Mouse (Mus musculus) limb, embryonic 13.5 days (tissue): ENCODE measurements around the gene Akt2. TPM values are rescaled to one million over a fixed set of nuclear protein-coding genes. Genes with fewer than 3 reads are reported as not detected.

Experiments
- ATAC-seq: fragments of 200-750 bp; cut with Nextera tagmentation; 2 replicates; pipeline ENCODE4 v1.8.0; 2017; ENCODE audit warnings: low read depth, moderate number of reproducible peaks, moderate TSS enrichment; ENCODE audit not compliant: low FRiP score
- H3K27ac ChIP-seq: fragments of 300-500 bp; sonication (generic); 2 replicates; pipeline ENCODE4 v1.5.1; 2015; ENCODE audit warnings: inconsistent platforms, mild to moderate bottlenecking, moderate library complexity
- H3K27me3 ChIP-seq: fragments of 300-500 bp; sonication (generic); 2 replicates; pipeline ENCODE4 v1.6.1; 2015; ENCODE audit warnings: mild to moderate bottlenecking, inconsistent platforms
- H3K36me3 ChIP-seq: fragments of 300-500 bp; sonication (generic); 2 replicates; pipeline ENCODE4 v1.6.1; 2015; ENCODE audit warnings: inconsistent platforms, mild to moderate bottlenecking, moderate library complexity
- H3K4me1 ChIP-seq: fragments of 300-500 bp; sonication (generic); 2 replicates; pipeline ENCODE4 v1.6.1; 2015; ENCODE audit warnings: inconsistent platforms
- H3K4me2 ChIP-seq: fragments of 300-500 bp; sonication (generic); replicated peaks from 2 replicates; pipeline ENCODE4 v1.6.1; 2015; ENCODE audit warnings: inconsistent platforms, mild to moderate bottlenecking, moderate library complexity
- H3K4me3 ChIP-seq: fragments of 300-500 bp; sonication (generic); 2 replicates; pipeline ENCODE4 v1.5.1; 2015; ENCODE audit warnings: moderate library complexity, mild to moderate bottlenecking, inconsistent platforms
- H3K9ac ChIP-seq: fragments of 300-500 bp; sonication (generic); 2 replicates; pipeline ENCODE4 v1.6.1; 2015; ENCODE audit warnings: mild to moderate bottlenecking, inconsistent platforms
- H3K9me3 ChIP-seq: fragments of 300-500 bp; sonication (generic); 2 replicates; pipeline ENCODE4 v1.6.1; 2016; ENCODE audit warnings: inconsistent platforms
- WGBS: fragments of 180-500 bp; shearing (Covaris S2); methylation state at CpG from one replicate; pipeline ENCODE4 v1.1.7; 2015; 5-methylcytosine and 5-hydroxymethylcytosine counted together
- polyA plus RNA-seq: library from polyadenylated mRNA; unstranded; fragments of >200 nt; fragmentation: Nextera tagmentation; extraction: Ambion mirVana; gene quantifications from 2 replicates; pipeline ENCODE4 v1.2.1, GENCODE M21; 2015

Akt2 gene
- polyA plus RNA-seq, 1 experiment from 2014 or later: 117 TPM

GRCm38 (mm10) chr7:27655545-27655944, 64.2 kb downstream of the Akt2 start:
- no peak for ATAC-seq
- H3K9me3 ChIP-seq: no peaks in the 10 kb centered on the region
- H3K27ac ChIP-seq: no peak overlapping the region
- peaks cover 87% of the 10 kb centered on the region for H3K27me3 ChIP-seq
- H3K4me2 ChIP-seq: no peak overlapping the region
- peaks cover 8% of the 10 kb centered on the region for H3K4me1 ChIP-seq
- no peak overlapping the region for H3K4me3 ChIP-seq
- H3K9ac ChIP-seq: no peak overlapping the region
- 35% methylated on average over 11 of the region's 11 CpGs for WGBS
- H3K36me3 ChIP-seq: peaks cover 36% of the 10 kb centered on the region

GRCm38 (mm10) chr7:27656600-27656999, 65.2 kb downstream of the Akt2 start:
- no peak for ATAC-seq
- H3K36me3 ChIP-seq: peaks cover 46% of the 10 kb centered on the region

GRCm38 (mm10) chr7:27657824-27658395, 66.6 kb downstream of the Akt2 start:
- Histone ChIP-seq H3K27me3 (peaks cover 70% of the 10 kb centered on the region), H3K4me1 (peaks cover 8% of the 10 kb centered on the region), H3K4me2 (no peak overlapping the region), H3K9ac (no peak overlapping the region), H3K4me3 (no peak overlapping the region), H3K9me3 (no peaks in the 10 kb centered on the region), H3K36me3 (peaks cover 56% of the 10 kb centered on the region), H3K27ac (no peak overlapping the region)
- ATAC-seq: no peak
- 24% methylated on average over 53 of the region's 53 CpGs for WGBS

More at GRCm38 (mm10) chr7:27656600-27656999, 65.2 kb downstream of the Akt2 start:
- no peak overlapping the region for H3K4me2 ChIP-seq
- H3K9ac ChIP-seq: no peak overlapping the region
- no peaks in the 10 kb centered on the region for H3K9me3 ChIP-seq
- H3K27ac ChIP-seq: no peak overlapping the region
- WGBS: 88% methylated on average over 16 of the region's 16 CpGs
- H3K4me1 ChIP-seq: peaks cover 8% of the 10 kb centered on the region
- no peak overlapping the region for H3K4me3 ChIP-seq
- H3K27me3 ChIP-seq: peaks cover 83% of the 10 kb centered on the region

GRCm38 (mm10) chr7:27658712-27659663, 67.6 kb downstream of the Akt2 start:
- no peak overlapping the region for H3K9ac ChIP-seq
- no peak overlapping the region for H3K4me2 ChIP-seq
- H3K27me3 ChIP-seq: peaks cover 59% of the 10 kb centered on the region
- H3K4me3 ChIP-seq: no peak overlapping the region
- H3K36me3 ChIP-seq: peaks cover 61% of the 10 kb centered on the region
- H3K27ac ChIP-seq: no peak overlapping the region
- ATAC-seq: no peak
- no peaks in the 10 kb centered on the region for H3K9me3 ChIP-seq
- peaks cover 3% of the 10 kb centered on the region for H3K4me1 ChIP-seq
- 53% methylated on average over 14 of the region's 14 CpGs for WGBS

- peaks cover 28% of the 10 kb centered on the region for H3K27me3 ChIP-seq
- no peaks in the 10 kb centered on the region for H3K9me3 ChIP-seq
- peaks cover 82% of the 10 kb centered on the region for H3K36me3 ChIP-seq
- ATAC-seq: no peak
- no peak overlapping the region for H3K4me2 ChIP-seq
- H3K4me3 ChIP-seq: no peak overlapping the region
- WGBS: 85% methylated on average over 4 of the region's 4 CpGs
- no peak overlapping the region for H3K27ac ChIP-seq
- H3K4me1 ChIP-seq: no peaks in the 10 kb centered on the region
- H3K9ac ChIP-seq: no peak overlapping the region
Measured at GRCm38 (mm10) chr7:27662038-27662437, 70.7 kb downstream of the Akt2 start.

GRCm38 (mm10) chr7:27673064-27673574, 81.8 kb downstream of the Akt2 start:
- WGBS: 64% methylated on average over 9 of the region's 9 CpGs
- ATAC-seq: no peak

GRCm38 (mm10) chr7:27673575-27674131, 82.3 kb downstream of the Akt2 start:
- WGBS: 2% methylated on average over 42 of the region's 52 CpGs
- Histone ChIP-seq H3K9me3 (no peaks in the 10 kb centered on the region), H3K4me1 (peaks cover 27% of the 10 kb centered on the region), H3K27ac (no peak overlapping the region), H3K27me3 (no peaks in the 10 kb centered on the region), H3K9ac (peak overlapping the region; percentile 93), H3K4me2 (peak overlapping the region; percentile 99), H3K36me3 (peaks cover 21% of the 10 kb centered on the region), H3K4me3 (peak overlapping the region; percentile 90)
- peak; percentile 13; the same call in 1 of the 2 replicates for ATAC-seq

More at GRCm38 (mm10) chr7:27673064-27673574, 81.8 kb downstream of the Akt2 start:
- peaks cover 26% of the 10 kb centered on the region for H3K36me3 ChIP-seq
- peaks cover 27% of the 10 kb centered on the region for H3K4me1 ChIP-seq
- peak overlapping the region; percentile 93 for H3K9ac ChIP-seq
- H3K4me3 ChIP-seq: peak overlapping the region; percentile 90
- H3K27ac ChIP-seq: no peak overlapping the region
- no peaks in the 10 kb centered on the region for H3K9me3 ChIP-seq
- peak overlapping the region; percentile 99 for H3K4me2 ChIP-seq
- no peaks in the 10 kb centered on the region for H3K27me3 ChIP-seq

GRCm38 (mm10) chr7:27674195-27674521, 82.8 kb downstream of the Akt2 start:
- Histone ChIP-seq H3K4me3 (peak overlapping the region; percentile 90), H3K4me1 (peaks cover 27% of the 10 kb centered on the region), H3K9ac (peak overlapping the region; percentile 93), H3K4me2 (peak overlapping the region; percentile 99), H3K9me3 (no peaks in the 10 kb centered on the region), H3K27me3 (no peaks in the 10 kb centered on the region), H3K36me3 (peaks cover 19% of the 10 kb centered on the region), H3K27ac (peak overlapping the region; percentile 82; the same call in 1 of the 2 replicates)
- ATAC-seq: peak; percentile 68
- under 1% methylated on average over 31 of the region's 38 CpGs for WGBS

GRCm38 (mm10) chr7:27674522-27675221, 83.3 kb downstream of the Akt2 start, which contains the start of gene Map3k10:
Map3k10 (minus strand) TSS chr7:27674598.
- no peaks in the 10 kb centered on the region for H3K9me3 ChIP-seq
- peak within 1 kb of the TSS; percentile 99 for H3K4me2 ChIP-seq
- H3K27ac ChIP-seq: peak within 1 kb of the TSS; percentile 82; the same call in 1 of the 2 replicates
- no peaks in the 10 kb centered on the region for H3K27me3 ChIP-seq
- peak; percentile 98 for ATAC-seq
- peak within 1 kb of the TSS; percentile 93 for H3K9ac ChIP-seq
- peaks cover 19% of the 10 kb centered on the region for H3K36me3 ChIP-seq
- peaks cover 27% of the 10 kb centered on the region for H3K4me1 ChIP-seq
- WGBS: 1% methylated on average over 30 of the region's 31 CpGs
- peak within 1 kb of the TSS; percentile 90 for H3K4me3 ChIP-seq

GRCm38 (mm10) chr7:27675222-27675612, 83.9 kb downstream of the Akt2 start:
- no peaks in the 10 kb centered on the region for H3K27me3 ChIP-seq
- H3K36me3 ChIP-seq: peaks cover 15% of the 10 kb centered on the region
- no peak for ATAC-seq
- H3K9ac ChIP-seq: no peak overlapping the region
- peak overlapping the region; percentile 90 for H3K4me3 ChIP-seq
- WGBS: 31% methylated on average over 14 of the region's 14 CpGs
- no peaks in the 10 kb centered on the region for H3K9me3 ChIP-seq
- H3K27ac ChIP-seq: 0 out of 2 replicates have a peak overlapping the region, but pooled peaks have one; percentile 82
- peaks cover 27% of the 10 kb centered on the region for H3K4me1 ChIP-seq
- H3K4me2 ChIP-seq: peak overlapping the region; percentile 99

GRCm38 (mm10) chr7:27683218-27683617, 91.9 kb downstream of the Akt2 start:
- Histone ChIP-seq H3K4me1 (peaks cover 6% of the 10 kb centered on the region), H3K4me2 (no peak overlapping the region), H3K9ac (no peak overlapping the region), H3K27me3 (no peaks in the 10 kb centered on the region), H3K27ac (no peak overlapping the region), H3K4me3 (no peak overlapping the region), H3K9me3 (no peaks in the 10 kb centered on the region), H3K36me3 (no peaks in the 10 kb centered on the region)
- no peak for ATAC-seq
- 65% methylated on average over 2 of the region's 2 CpGs for WGBS
